Mouse (Mus musculus) stomach, embryonic 14.5 days (tissue): ENCODE measurements around the gene Stpg1. TPM values are rescaled to one million over a fixed set of nuclear protein-coding genes. Genes with fewer than 3 reads are reported as not detected.

Experiments
- ATAC-seq: fragments of 200-750 bp; cut with Nextera tagmentation; 2 replicates; pipeline ENCODE4 v1.8.0; 2017; ENCODE audit warnings: low read depth, moderate TSS enrichment; ENCODE audit not compliant: insufficient number of reproducible peaks, insufficient read depth, low FRiP score
- H3K27ac ChIP-seq: fragments of 300-500 bp; sonication (generic); 2 replicates; pipeline ENCODE4 v1.5.1; 2014; ENCODE audit warnings: mild to moderate bottlenecking, low read length, moderate library complexity, mixed read lengths
- H3K27me3 ChIP-seq: fragments of 300-500 bp; sonication (generic); 2 replicates; pipeline ENCODE4 v1.6.1; 2014; ENCODE audit warnings: low read length, control low read depth, mixed read lengths; ENCODE audit not compliant: control insufficient read depth, insufficient read depth
- H3K36me3 ChIP-seq: fragments of 300-500 bp; sonication (generic); 2 replicates; pipeline ENCODE4 v1.6.1; 2014; ENCODE audit warnings: mild to moderate bottlenecking, control low read depth, low read length, moderate library complexity, mixed read lengths; ENCODE audit not compliant: control insufficient read depth, insufficient read depth
- H3K4me1 ChIP-seq: fragments of 300-500 bp; sonication (generic); 2 replicates; pipeline ENCODE4 v1.6.1; 2014; ENCODE audit warnings: low read length, control low read depth, mixed read lengths; ENCODE audit not compliant: control insufficient read depth, insufficient read depth
- H3K4me2 ChIP-seq: fragments of 300-500 bp; sonication (generic); replicated peaks from 2 replicates; pipeline ENCODE4 v1.6.1; 2014; ENCODE audit warnings: low read depth, low read length, control low read depth
- H3K4me3 ChIP-seq: fragments of 300-500 bp; sonication (generic); 2 replicates; pipeline ENCODE4 v1.5.1; 2014; ENCODE audit warnings: low read depth, low read length, control low read depth
- H3K9ac ChIP-seq: fragments of 300-500 bp; sonication (generic); replicated peaks from 2 replicates; pipeline ENCODE4 v1.6.1; 2014; ENCODE audit warnings: low read depth, mild to moderate bottlenecking, control low read depth, low read length, moderate library complexity, mixed read lengths
- H3K9me3 ChIP-seq: fragments of 300-500 bp; sonication (generic); 2 replicates; pipeline ENCODE4 v1.6.1; 2016; ENCODE audit warnings: low read depth, low read length, control low read depth; ENCODE audit not compliant: control insufficient read depth
- WGBS: fragments of 180-500 bp; shearing (Covaris S2); extraction: QIAGEN DNeasy Blood & Tissue Kit; methylation state at CpG from one replicate; pipeline ENCODE4 v1.1.7; 2014; 5-methylcytosine and 5-hydroxymethylcytosine counted together
- polyA plus RNA-seq: library from polyadenylated mRNA; unstranded; fragments of >200 nt; fragmentation: Nextera tagmentation; extraction: Ambion mirVana; gene quantifications from 2 replicates; pipeline ENCODE4 v1.2.1, GENCODE M21; 2014

Gene Stpg1
- polyA plus RNA-seq = 0.39 TPM in 1 of 2 replicates, not detected in the other

GRCm38 (mm10) chr4:135494521-135495396 lies at the start of gene Stpg1, which contains the start of gene Nipal3:
Gene Stpg1 (plus strand): TSS chr4:135494790.
Gene Nipal3 (minus strand): TSS chr4:135495038.
- WGBS = under 1% methylated on average over 53 of the region's 53 CpGs
- Histone ChIP-seq H3K27ac (peak within 1 kb of the TSS; percentile 10; the same call in 1 of the 2 replicates), H3K9ac (no peak within 1 kb of the TSS; the same call in 1 of the 2 replicates), H3K36me3 (no peaks in the 10 kb centered on the region), H3K9me3 (no peaks in the 10 kb centered on the region), H3K4me3 (peak within 1 kb of the TSS; percentile 55), H3K4me1 (peaks cover 7% of the 10 kb centered on the region; the same call in 1 of the 2 replicates), H3K27me3 (no peaks in the 10 kb centered on the region), H3K4me2 (peak within 1 kb of the TSS; percentile 74)
- peak; percentile 98 for ATAC-seq

GRCm38 (mm10) chr4:135451360-135452015 lies 43.1 kb upstream of the Stpg1 start:
- no peaks in the 10 kb centered on the region for H3K27me3 ChIP-seq
- H3K4me1 ChIP-seq = peaks cover 11% of the 10 kb centered on the region
- no peaks in the 10 kb centered on the region for H3K36me3 ChIP-seq
- H3K27ac ChIP-seq = peak overlapping the region; percentile 67; the same call in 1 of the 2 replicates
- peak overlapping the region; percentile 28 for H3K4me2 ChIP-seq
- peak; percentile 33; the same call in 1 of the 2 replicates for ATAC-seq
- 28% methylated on average over 18 of the region's 18 CpGs for WGBS
- no peak overlapping the region for H3K4me3 ChIP-seq
- 0 out of 2 replicates have a peak overlapping the region, but pooled peaks have one; percentile 3 for H3K9ac ChIP-seq
- no peaks in the 10 kb centered on the region for H3K9me3 ChIP-seq

GRCm38 (mm10) chr4:135453164-135453563 lies 41.4 kb upstream of the Stpg1 start:
- Histone ChIP-seq H3K4me3 (no peak overlapping the region), H3K9ac (no peak overlapping the region), H3K36me3 (no peaks in the 10 kb centered on the region), H3K27ac (no peak overlapping the region; the same call in 1 of the 2 replicates), H3K27me3 (no peaks in the 10 kb centered on the region), H3K4me1 (peaks cover 11% of the 10 kb centered on the region), H3K4me2 (no peak overlapping the region), H3K9me3 (no peaks in the 10 kb centered on the region)
- 60% methylated on average over 6 of the region's 6 CpGs for WGBS
- no peak for ATAC-seq

- no peak for ATAC-seq
- Histone ChIP-seq H3K4me2 (no peak overlapping the region), H3K27me3 (no peaks in the 10 kb centered on the region), H3K4me1 (peaks cover 11% of the 10 kb centered on the region), H3K9me3 (no peaks in the 10 kb centered on the region), H3K27ac (no peak overlapping the region; the same call in 1 of the 2 replicates), H3K4me3 (no peak overlapping the region), H3K9ac (no peak overlapping the region), H3K36me3 (no peaks in the 10 kb centered on the region)
- WGBS = 58% methylated on average over 12 of the region's 12 CpGs
These were observed 41.0 kb upstream of the Stpg1 start for GRCm38 (mm10) chr4:135453572-135453971.

GRCm38 (mm10) chr4:135463406-135463805 lies 31.2 kb upstream of the Stpg1 start:
- Histone ChIP-seq H3K27ac (no peak overlapping the region), H3K9me3 (no peaks in the 10 kb centered on the region), H3K4me3 (no peak overlapping the region), H3K4me1 (no peaks in the 10 kb centered on the region), H3K27me3 (no peaks in the 10 kb centered on the region), H3K9ac (no peak overlapping the region), H3K36me3 (no peaks in the 10 kb centered on the region), H3K4me2 (no peak overlapping the region)
- WGBS = 92% methylated on average over 11 of the region's 11 CpGs
- ATAC-seq = no peak

- Histone ChIP-seq H3K27ac (no peak overlapping the region), H3K4me1 (no peaks in the 10 kb centered on the region), H3K36me3 (no peaks in the 10 kb centered on the region), H3K27me3 (no peaks in the 10 kb centered on the region), H3K4me3 (no peak overlapping the region), H3K4me2 (no peak overlapping the region), H3K9ac (no peak overlapping the region), H3K9me3 (no peaks in the 10 kb centered on the region)
- no peak for ATAC-seq
- WGBS = 77% methylated on average over 10 of the region's 10 CpGs
These were observed 16.7 kb upstream of the Stpg1 start for GRCm38 (mm10) chr4:135477851-135478250.

GRCm38 (mm10) chr4:135480370-135480769 lies 14.2 kb upstream of the Stpg1 start:
- no peak overlapping the region for H3K9ac ChIP-seq
- no peak for ATAC-seq
- no peaks in the 10 kb centered on the region for H3K4me1 ChIP-seq

GRCm38 (mm10) chr4:135485086-135485485 lies 9.5 kb upstream of the Stpg1 start:
- no peaks in the 10 kb centered on the region for H3K36me3 ChIP-seq
- no peak overlapping the region for H3K4me3 ChIP-seq
- no peak overlapping the region for H3K27ac ChIP-seq
- ATAC-seq = no peak
- no peaks in the 10 kb centered on the region for H3K27me3 ChIP-seq
- no peak overlapping the region for H3K9ac ChIP-seq
- WGBS = 49% methylated on average over 10 of the region's 10 CpGs
- H3K9me3 ChIP-seq = no peaks in the 10 kb centered on the region
- no peaks in the 10 kb centered on the region for H3K4me1 ChIP-seq
- H3K4me2 ChIP-seq = no peak overlapping the region

More at GRCm38 (mm10) chr4:135480370-135480769, 14.2 kb upstream of the Stpg1 start:
- WGBS = 70% methylated on average over 9 of the region's 9 CpGs
- no peak overlapping the region for H3K4me2 ChIP-seq
- H3K4me3 ChIP-seq = no peak overlapping the region
- H3K36me3 ChIP-seq = no peaks in the 10 kb centered on the region
- no peaks in the 10 kb centered on the region for H3K9me3 ChIP-seq
- H3K27ac ChIP-seq = no peak overlapping the region
- no peaks in the 10 kb centered on the region for H3K27me3 ChIP-seq
